Mouse (Mus musculus) myocyte (in vitro differentiated cells): ENCODE data around the gene Plekha5.

Experiments
- MAX ChIP-seq: IDR thresholded peaks from one replicate; pipeline ENCODE4 v1.6.1; 2011; ENCODE audit warnings: low read depth, mild to moderate bottlenecking, control low read depth
- MYOD1 ChIP-seq, 3 experiments: IDR thresholded peaks; one replicate each; pipeline ENCODE4 v1.6.1; 2011; ENCODE audit warnings: control low read depth in 2 of 3, low read depth in 2 of 3, mild to moderate bottlenecking in 2 of 3, moderate library complexity in 1 of 3; ENCODE audit not compliant: insufficient read length in 2 of 3, control insufficient read depth in 1 of 3
- POLR2A ChIP-seq: IDR thresholded peaks from one replicate; pipeline ENCODE4 v1.6.1; 2011; ENCODE audit warnings: low read depth, mild to moderate bottlenecking, control low read depth, moderate library complexity; ENCODE audit not compliant: insufficient read length
- POLR2AphosphoS2 ChIP-seq: IDR thresholded peaks from one replicate; pipeline ENCODE4 v1.6.1; 2011; ENCODE audit warnings: low read depth, control low read depth; ENCODE audit not compliant: insufficient read length
- REST ChIP-seq: IDR thresholded peaks from one replicate; pipeline ENCODE4 v1.6.1; 2011; ENCODE audit warnings: mild to moderate bottlenecking, control low read depth, moderate library complexity; ENCODE audit not compliant: insufficient read depth, insufficient read length
- SRF ChIP-seq: IDR thresholded peaks from one replicate; pipeline ENCODE4 v1.6.1; 2011; ENCODE audit warnings: low read depth; ENCODE audit not compliant: control insufficient read depth, insufficient read length
- TCF12 ChIP-seq: IDR thresholded peaks from one replicate; pipeline ENCODE4 v1.6.1; 2011; ENCODE audit warnings: mild to moderate bottlenecking, control low read depth; ENCODE audit not compliant: poor library complexity, insufficient read depth, severe bottlenecking
- TCF3 ChIP-seq: IDR thresholded peaks from one replicate; pipeline ENCODE4 v1.6.1; 2011; ENCODE audit warnings: low read depth, control low read depth; ENCODE audit not compliant: insufficient read length
- USF1 ChIP-seq: IDR thresholded peaks from one replicate; pipeline ENCODE4 v1.6.1; 2011; ENCODE audit warnings: low read depth, mild to moderate bottlenecking, control low read depth, moderate library complexity

GRCm38 (mm10) chr6:140452736-140453135 lies 28.9 kb downstream of the Plekha5 start:
- TF ChIP-seq POLR2A (no peak), USF1 (no peak), MYOD1 (IDR thresholded peaks at IDR 0.05; ENCODE audit: control insufficient read depth in 1 of 3, insufficient read length in 2 of 3, low read depth in 2 of 3) (no peak), MAX (no peak), SRF (no peak), POLR2AphosphoS2 (no peak), TCF3 (no peak), TCF12 (no peak), REST (no peak)
